Mouse (Mus musculus): ENCODE results near the gene Pde4d.

GRCm38 (mm10) chr13:109655390-109655789 is 1205.6 kb downstream of the Pde4d start:
- TF ChIP-seq ELF1 (IDR thresholded peaks at IDR 0.05; ENCODE audit: low read depth, low read length): no peak
- no peak for TF ChIP-seq CTCF (IDR thresholded peaks at IDR 0.05 in 2 of 3, conservative IDR thresholded peaks at IDR 0.05 in 1 of 3; ENCODE audit: control insufficient read depth in 1 of 3, insufficient read depth in 1 of 3, low read depth in 2 of 3, low read length in 3 of 3, poor library complexity in 1 of 3, severe bottlenecking in 1 of 3)
- TF ChIP-seq POLR2A (IDR thresholded peaks at IDR 0.05; ENCODE audit: control insufficient read depth in 1 of 2, insufficient read depth in 1 of 2, low read depth in 1 of 2, low read length in 2 of 2, poor library complexity in 1 of 2): no peak
- TF ChIP-seq MAX (IDR thresholded peaks at IDR 0.05; ENCODE audit: low read length): no peak
- TF ChIP-seq POLR2AphosphoS2 (IDR thresholded peaks at IDR 0.05; ENCODE audit: low read length): no peak
- TF ChIP-seq ZNF384 (IDR thresholded peaks at IDR 0.05; ENCODE audit: low read depth, low read length): no peak
- no peak for TF ChIP-seq SMC3 (IDR thresholded peaks at IDR 0.05; ENCODE audit: low read depth, low read length)
- no peak for TF ChIP-seq CHD1 (IDR thresholded peaks at IDR 0.05; ENCODE audit: low read depth, low read length)

Measured in MEL (cell line).